Mouse (Mus musculus) heart, embryonic 10.5 days (tissue): ENCODE data around the gene Cacnb1. TPM values are rescaled to one million over a fixed set of nuclear protein-coding genes. Genes with fewer than 3 reads are reported as not detected.
A peak's percentile ranks its signal among the peaks of the same experiment; 100 is the strongest.

Experiments used
- DNase-seq: peaks from one replicate; pipeline ENCODE4 v3.0.0-alpha.2; 2017; ENCODE audit warnings: low spot score
- H3K27ac ChIP-seq: fragments of 300-500 bp; sonication (generic); 2 replicates; pipeline ENCODE4 v1.5.1; 2016; ENCODE audit warnings: mild to moderate bottlenecking
- H3K27me3 ChIP-seq: fragments of 300-500 bp; sonication (generic); 2 replicates; pipeline ENCODE4 v1.6.1; 2016; ENCODE audit warnings: mild to moderate bottlenecking; ENCODE audit not compliant: poor library complexity, insufficient read depth, severe bottlenecking
- H3K36me3 ChIP-seq: fragments of 300-500 bp; sonication (generic); 2 replicates; pipeline ENCODE4 v1.6.1; 2016; ENCODE audit warnings: mild to moderate bottlenecking, moderate library complexity
- H3K4me1 ChIP-seq: fragments of 300-500 bp; sonication (generic); 2 replicates; pipeline ENCODE4 v1.6.1; 2016; ENCODE audit warnings: mild to moderate bottlenecking
- H3K4me3 ChIP-seq: fragments of 300-500 bp; sonication (generic); 2 replicates; pipeline ENCODE4 v1.5.1; 2016; ENCODE audit warnings: mild to moderate bottlenecking, moderate library complexity
- H3K9me3 ChIP-seq: fragments of 300-500 bp; sonication (generic); 2 replicates; pipeline ENCODE4 v1.6.1; 2016; ENCODE audit warnings: mild to moderate bottlenecking, moderate library complexity
- WGBS: fragments of 180-500 bp; shearing (Covaris S2); methylation state at CpG from one replicate; pipeline ENCODE4 v1.1.7; 2016; 5-methylcytosine and 5-hydroxymethylcytosine counted together
- polyA plus RNA-seq: library from polyadenylated mRNA; unstranded; fragments of >200 nt; fragmentation: Nextera tagmentation; extraction: Ambion mirVana; gene quantifications from 2 replicates; pipeline ENCODE4 v1.2.1, GENCODE M21; 2016

Cacnb1 gene
- polyA plus RNA-seq, 1 experiment from 2014 or later, result 5.3 TPM

DNA sequence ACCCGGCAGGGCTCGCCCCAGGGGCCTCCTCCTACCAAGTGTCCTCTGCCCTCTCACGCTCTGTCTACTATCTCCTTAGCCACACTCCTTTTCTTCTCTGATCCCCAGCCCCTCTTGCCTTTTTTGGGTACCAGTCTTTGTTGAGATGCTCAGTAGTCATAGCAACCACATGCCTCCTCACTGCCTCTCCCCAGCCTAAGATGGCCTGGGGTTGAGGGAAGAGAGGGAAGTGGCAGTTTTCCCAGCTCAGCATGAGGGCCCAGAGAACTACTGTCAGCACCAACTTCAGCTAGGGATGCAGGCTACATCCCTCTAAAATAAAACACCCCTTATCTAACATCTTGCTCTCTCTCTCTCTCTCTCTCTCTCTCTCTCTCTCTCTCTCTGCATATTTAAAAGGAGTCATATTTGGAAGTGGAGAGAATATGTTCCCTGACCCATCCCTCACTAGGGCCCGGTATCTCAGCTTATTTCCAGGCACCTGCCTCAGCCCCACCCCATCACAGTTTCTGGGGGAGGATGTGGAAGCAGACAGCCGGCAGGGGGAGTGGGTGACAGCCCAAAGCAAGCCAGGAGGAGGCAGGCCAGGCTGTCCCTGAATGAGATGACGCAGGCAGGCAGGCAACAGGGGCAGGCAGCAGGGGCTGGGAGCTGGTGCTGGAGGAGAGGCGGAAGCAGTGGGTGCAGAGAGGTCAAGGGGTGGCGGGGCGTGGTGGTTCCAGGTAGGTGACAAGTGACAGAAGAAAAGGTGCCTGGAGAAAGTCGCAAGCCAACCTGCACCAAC, 3.8 kb downstream of the Cacnb1 start:
- Histone ChIP-seq H3K4me3 (no peak overlapping the region), H3K27me3 (peaks cover 33% of the 10 kb centered on the region), H3K36me3 (peaks cover 12% of the 10 kb centered on the region), H3K27ac (no peak overlapping the region), H3K9me3 (no peaks in the 10 kb centered on the region), H3K4me1 (peaks cover 48% of the 10 kb centered on the region)
- WGBS, result 29% methylated on average over 10 of the region's 10 CpGs
- DNase-seq, result no peak

DNA sequence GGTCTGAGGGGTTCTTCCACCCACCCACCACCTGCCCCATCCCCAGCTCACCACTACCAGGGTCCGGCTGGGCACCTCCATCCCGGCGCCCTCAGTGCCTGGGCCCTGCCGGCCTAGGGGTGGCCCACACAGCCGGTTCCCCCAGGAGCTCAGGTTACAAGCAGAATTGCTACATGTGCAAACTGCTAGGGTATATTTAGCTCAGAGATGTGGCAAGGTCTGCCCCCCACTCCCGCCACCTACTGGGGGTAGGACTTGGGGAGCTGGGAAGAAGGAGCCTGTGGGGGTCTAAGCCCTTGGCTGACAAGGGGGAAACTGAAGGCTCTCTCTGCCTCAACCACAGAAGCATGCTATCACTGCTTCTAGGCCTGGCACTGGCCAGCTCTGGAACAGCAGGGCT, 4.6 kb downstream of the Cacnb1 start:
- 63% methylated on average over 6 of the region's 6 CpGs for WGBS
- Histone ChIP-seq H3K4me1 (peaks cover 45% of the 10 kb centered on the region), H3K9me3 (no peaks in the 10 kb centered on the region), H3K27me3 (peaks cover 33% of the 10 kb centered on the region), H3K4me3 (no peak overlapping the region), H3K27ac (no peak overlapping the region), H3K36me3 (peaks cover 12% of the 10 kb centered on the region)
- DNase-seq, result no peak

DNA sequence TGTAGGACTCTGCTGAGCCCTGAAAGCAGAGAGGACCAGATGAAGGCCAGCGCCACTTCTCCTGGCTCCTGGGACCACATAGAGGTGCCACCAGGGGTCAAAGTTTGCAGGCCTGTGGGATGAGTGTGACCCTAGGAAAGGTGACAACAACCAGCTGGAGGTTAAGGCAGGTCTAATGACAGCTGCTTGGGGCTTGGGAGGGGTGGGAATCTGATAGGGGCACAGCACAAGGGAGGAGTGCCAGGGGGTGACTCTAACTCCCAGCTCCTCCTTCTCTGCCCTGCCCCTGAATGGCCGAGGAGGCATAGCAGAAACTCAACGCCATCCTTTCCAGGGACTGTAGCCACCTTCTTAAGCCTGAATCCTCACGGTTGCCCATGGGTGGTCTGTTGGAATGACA, 6.0 kb downstream of the Cacnb1 start:
- 57% methylated on average over 4 of the region's 4 CpGs for WGBS

DNA sequence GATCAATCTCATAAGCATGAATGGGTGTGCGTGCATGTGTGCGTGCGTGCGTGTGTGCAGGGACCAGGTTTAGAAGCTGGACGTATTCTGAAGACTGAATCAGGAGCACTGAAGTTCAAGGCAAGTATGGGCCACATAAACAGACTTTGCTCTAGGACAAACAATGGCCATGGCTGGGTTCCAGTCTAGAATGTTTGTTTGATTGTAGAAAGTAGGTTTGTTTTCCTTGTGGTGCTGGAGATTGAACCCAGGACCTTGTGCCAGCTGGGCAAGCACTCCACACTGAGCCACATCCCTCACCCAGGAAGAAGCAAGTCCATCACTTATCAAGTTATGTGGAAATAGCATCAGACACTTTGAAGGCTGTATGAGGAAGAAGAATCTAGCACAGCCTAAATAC, 6.7 kb downstream of the Cacnb1 start:
- H3K27ac ChIP-seq, result no peak overlapping the region
- WGBS, result 94% methylated on average over 5 of the region's 5 CpGs
- H3K4me3 ChIP-seq, result no peak overlapping the region
- DNase-seq, result no peak
- peaks cover 48% of the 10 kb centered on the region for H3K27me3 ChIP-seq
- peaks cover 36% of the 10 kb centered on the region for H3K4me1 ChIP-seq
- no peaks in the 10 kb centered on the region for H3K9me3 ChIP-seq
- H3K36me3 ChIP-seq, result peaks cover 12% of the 10 kb centered on the region

More for the DNA sequence above, 6.0 kb downstream of the Cacnb1 start:
- Histone ChIP-seq H3K9me3 (no peaks in the 10 kb centered on the region), H3K4me1 (peaks cover 39% of the 10 kb centered on the region), H3K27me3 (peaks cover 46% of the 10 kb centered on the region), H3K36me3 (peaks cover 12% of the 10 kb centered on the region), H3K4me3 (no peak overlapping the region), H3K27ac (no peak overlapping the region; the same call in 1 of the 2 replicates)
- no peak for DNase-seq

DNA sequence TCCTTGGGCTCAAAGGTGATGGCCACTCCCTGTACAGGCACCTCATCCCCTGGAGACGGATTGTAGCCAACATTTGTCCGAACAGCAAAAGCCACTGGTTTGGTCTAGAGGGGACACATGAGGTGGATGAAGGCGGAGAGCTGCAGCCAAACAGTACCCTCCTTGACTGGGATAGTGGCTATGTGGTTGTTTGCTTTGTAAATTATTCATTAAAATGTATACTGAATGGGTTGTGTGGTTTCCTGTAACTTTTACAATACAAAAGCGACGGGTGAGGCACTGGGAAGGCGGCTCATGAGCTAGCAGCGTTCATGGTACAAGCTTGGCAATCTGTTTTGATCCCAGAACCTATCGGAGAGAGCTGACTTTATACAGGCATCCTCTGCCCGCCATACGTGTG, 10.0 kb downstream of the Cacnb1 start:
- H3K36me3 ChIP-seq, result peaks cover 17% of the 10 kb centered on the region
- no peak overlapping the region for H3K4me3 ChIP-seq

DNA sequence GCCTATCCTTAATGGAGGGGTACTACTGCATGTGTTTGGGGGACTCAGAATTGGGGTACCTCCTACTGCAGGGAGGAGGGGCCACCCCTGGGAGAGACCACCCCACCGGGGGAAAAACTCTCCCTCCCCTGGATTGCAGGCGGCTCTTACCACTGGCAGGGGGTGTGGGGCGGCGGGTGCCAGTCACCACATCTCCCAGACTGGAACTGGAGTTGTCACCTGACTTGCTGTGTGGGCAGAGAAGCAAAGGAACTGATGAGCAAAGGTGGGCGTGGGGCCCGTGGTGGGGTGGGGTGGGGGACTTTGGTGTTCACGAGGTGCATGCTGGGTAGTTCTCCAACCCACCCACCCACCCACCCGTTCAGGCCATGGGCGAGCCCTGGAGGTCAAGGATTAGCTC, 11.1 kb downstream of the Cacnb1 start:
- Histone ChIP-seq H3K9me3 (no peaks in the 10 kb centered on the region), H3K27me3 (peaks cover 42% of the 10 kb centered on the region), H3K36me3 (peaks cover 10% of the 10 kb centered on the region), H3K4me1 (peaks cover 12% of the 10 kb centered on the region), H3K4me3 (peak overlapping the region; percentile 13), H3K27ac (no peak overlapping the region)
- DNase-seq, result no peak
- WGBS, result 53% methylated on average over 9 of the region's 9 CpGs

More for the DNA sequence above, 10.0 kb downstream of the Cacnb1 start:
- Histone ChIP-seq H3K27ac (no peak overlapping the region), H3K27me3 (peaks cover 51% of the 10 kb centered on the region), H3K9me3 (no peaks in the 10 kb centered on the region), H3K4me1 (peaks cover 14% of the 10 kb centered on the region)
- WGBS, result 82% methylated on average over 10 of the region's 10 CpGs
- no peak for DNase-seq

DNA sequence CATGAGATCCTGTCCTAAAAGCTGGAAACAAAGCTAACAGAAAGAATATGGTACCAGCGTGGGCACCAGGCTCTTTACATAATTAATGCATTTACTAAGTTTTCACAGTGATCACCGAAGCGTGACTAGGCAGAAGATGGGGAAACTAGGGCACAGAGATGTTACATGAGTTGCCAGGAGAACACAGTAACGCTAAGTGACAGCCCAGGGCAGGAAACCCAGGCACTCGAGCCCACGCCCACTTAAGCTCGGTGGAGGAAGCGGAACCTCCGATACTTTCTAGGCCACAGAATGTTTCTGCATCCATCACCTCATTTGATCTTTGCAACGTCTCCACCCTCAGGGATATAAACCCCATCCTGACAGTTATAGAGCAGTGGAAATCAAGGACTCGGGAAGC, 14.7 kb downstream of the Cacnb1 start:
- DNase-seq, result no peak
- Histone ChIP-seq H3K9me3 (no peaks in the 10 kb centered on the region), H3K36me3 (peaks cover 10% of the 10 kb centered on the region; the same call in 1 of the 2 replicates), H3K4me3 (no peak overlapping the region), H3K27ac (no peak overlapping the region), H3K27me3 (peaks cover 68% of the 10 kb centered on the region), H3K4me1 (peaks cover 28% of the 10 kb centered on the region)
- WGBS, result 80% methylated on average over 11 of the region's 11 CpGs

DNA sequence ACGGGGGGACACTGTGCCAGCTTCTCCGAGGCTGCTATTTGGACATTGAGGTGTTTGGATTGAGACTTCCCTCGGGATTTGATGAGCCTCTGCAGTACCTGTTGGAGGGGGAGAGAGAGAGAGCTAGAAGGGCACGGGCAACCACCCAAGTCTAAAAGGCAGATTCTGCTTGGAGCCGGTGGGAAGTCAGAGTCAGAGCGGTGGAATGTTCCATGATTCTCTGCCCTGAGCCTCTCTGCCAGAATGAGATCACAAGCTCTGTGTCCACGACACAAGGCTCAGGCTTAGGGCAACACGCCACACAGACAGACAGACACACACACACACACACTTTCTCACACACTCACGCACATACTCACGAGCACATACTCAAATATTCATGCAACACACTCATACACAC, 17.1 kb downstream of the Cacnb1 start:
- Histone ChIP-seq H3K27ac (no peak overlapping the region), H3K4me3 (no peak overlapping the region), H3K9me3 (no peaks in the 10 kb centered on the region), H3K36me3 (peaks cover 10% of the 10 kb centered on the region; the same call in 1 of the 2 replicates), H3K4me1 (peaks cover 35% of the 10 kb centered on the region), H3K27me3 (peaks cover 68% of the 10 kb centered on the region)
- 80% methylated on average over 10 of the region's 10 CpGs for WGBS
- no peak for DNase-seq

DNA sequence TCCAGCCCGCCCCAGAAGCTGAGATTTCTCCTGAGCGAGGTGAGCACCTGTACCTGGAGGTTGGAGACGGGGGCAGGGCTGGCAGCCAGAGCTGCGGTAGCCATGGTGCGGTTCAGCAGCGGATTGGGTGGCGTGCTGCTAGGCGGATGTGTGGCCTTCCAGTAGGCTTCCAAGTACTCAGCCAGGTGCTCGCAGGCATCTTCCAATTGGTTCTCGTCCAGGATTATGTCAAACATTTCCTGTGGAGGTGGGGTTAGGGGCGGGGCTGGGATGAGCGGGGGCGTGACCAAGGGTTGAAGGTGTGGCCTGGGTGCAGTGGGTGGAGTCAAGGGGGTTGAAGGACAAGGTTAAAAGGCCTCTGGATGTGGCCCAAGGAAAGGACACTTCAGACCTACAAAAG, 17.8 kb downstream of the Cacnb1 start:
- Histone ChIP-seq H3K27me3 (peaks cover 68% of the 10 kb centered on the region), H3K27ac (no peak overlapping the region), H3K4me1 (peaks cover 40% of the 10 kb centered on the region), H3K9me3 (no peaks in the 10 kb centered on the region), H3K4me3 (no peak overlapping the region), H3K36me3 (peaks cover 10% of the 10 kb centered on the region; the same call in 1 of the 2 replicates)
- DNase-seq, result no peak
- WGBS, result 32% methylated on average over 13 of the region's 13 CpGs

DNA sequence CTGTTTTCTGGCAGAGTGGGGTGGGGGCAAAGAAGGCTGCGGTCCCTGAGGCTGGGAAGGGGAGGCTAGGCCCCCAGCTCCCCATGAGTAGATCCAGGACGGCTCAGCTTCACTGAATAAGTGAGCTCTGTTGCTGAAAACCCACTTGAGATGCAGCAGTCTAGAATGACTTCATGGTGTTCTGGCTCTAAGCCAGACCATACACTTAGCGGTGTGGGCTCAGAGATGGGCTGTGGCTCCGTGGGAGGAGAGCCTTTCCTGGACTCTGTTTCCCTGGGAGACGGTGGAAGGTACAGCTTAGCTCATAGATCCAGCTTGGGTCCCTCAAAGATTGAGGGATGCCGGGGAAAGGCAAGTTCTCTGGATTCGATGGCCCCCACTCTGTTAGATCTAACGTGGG, 18.7 kb downstream of the Cacnb1 start:
- Histone ChIP-seq H3K4me3 (no peak overlapping the region), H3K4me1 (peaks cover 42% of the 10 kb centered on the region), H3K9me3 (no peaks in the 10 kb centered on the region), H3K27ac (no peak overlapping the region), H3K36me3 (peaks cover 6% of the 10 kb centered on the region; the same call in 1 of the 2 replicates), H3K27me3 (peaks cover 69% of the 10 kb centered on the region)
- WGBS, result 72% methylated on average over 8 of the region's 8 CpGs
- DNase-seq, result no peak

DNA sequence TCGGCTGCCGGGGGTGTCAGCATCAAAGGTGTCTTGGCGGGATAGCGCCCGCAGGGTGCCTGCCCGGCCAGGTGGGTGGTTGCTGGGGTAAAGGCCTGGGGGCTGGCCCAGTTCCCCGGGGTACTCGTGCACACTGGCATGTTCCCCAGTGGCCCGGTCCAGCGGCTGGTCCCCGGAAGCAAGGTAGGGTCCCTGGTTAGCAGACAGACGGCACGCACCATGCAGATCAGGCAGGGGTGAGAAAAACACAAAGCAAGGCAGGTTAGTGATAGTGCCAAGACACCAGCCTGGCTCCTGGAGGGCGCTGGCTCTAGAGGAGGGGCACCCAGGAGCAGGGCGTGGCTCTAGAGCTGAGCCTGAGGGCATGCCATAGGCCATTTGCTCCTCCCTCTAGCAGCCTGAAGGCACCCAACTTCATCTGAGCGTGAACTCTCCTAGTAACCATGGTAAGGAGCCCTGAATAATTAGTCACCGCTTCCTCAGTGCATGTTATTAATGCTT, 19.6 kb downstream of the Cacnb1 start:
- Histone ChIP-seq H3K27ac (0 out of 2 replicates have a peak overlapping the region, but pooled peaks have one; percentile 43), H3K27me3 (peaks cover 77% of the 10 kb centered on the region)
- WGBS, result 32% methylated on average over 17 of the region's 17 CpGs

DNA sequence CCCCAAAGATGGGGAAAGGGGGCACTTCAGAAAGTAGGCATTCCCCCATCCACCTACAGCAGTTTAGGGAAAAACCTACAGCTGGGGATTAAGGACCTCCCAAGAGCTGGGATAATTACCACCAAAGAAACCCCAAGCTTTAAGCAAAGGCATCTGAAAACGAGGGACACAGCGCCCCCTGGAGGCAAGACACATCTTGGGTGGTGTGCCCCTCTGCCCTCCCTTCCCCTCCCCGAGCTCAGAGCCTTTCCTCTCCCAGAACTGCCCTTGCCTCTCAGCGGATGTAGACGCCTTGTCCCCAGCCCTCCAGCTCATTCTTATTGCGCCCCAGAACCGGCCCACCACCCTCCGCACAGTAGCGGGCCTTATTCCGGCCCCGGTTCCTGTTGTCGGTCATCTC, 20.2 kb downstream of the Cacnb1 start:
- H3K27ac ChIP-seq, result 0 out of 2 replicates have a peak overlapping the region, but pooled peaks have one; percentile 43

More for the DNA sequence above, 19.6 kb downstream of the Cacnb1 start:
- Histone ChIP-seq H3K4me1 (peaks cover 42% of the 10 kb centered on the region), H3K9me3 (no peaks in the 10 kb centered on the region), H3K4me3 (peak overlapping the region; percentile 52), H3K36me3 (peaks cover 5% of the 10 kb centered on the region; the same call in 1 of the 2 replicates)
- DNase-seq, result no peak

DNA sequence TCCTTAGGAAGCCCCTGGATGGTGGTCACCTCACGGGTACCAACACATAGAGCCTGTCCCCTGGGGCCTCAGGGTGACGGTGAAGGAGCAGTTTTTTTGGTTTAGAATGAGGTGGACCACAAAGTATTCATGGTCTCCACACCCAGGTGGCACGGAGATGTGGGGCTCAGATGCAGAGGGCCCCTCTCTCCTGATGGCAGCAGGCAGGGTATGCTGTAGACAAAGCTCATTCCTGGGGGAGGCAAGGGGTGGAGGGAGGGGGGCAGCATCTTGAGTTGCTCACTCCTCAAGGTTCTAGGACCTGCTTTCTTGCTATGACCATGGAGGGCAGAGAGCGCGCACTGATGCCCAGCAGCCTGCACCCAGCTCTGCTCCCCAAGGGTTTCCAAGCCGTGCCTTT, 20.8 kb downstream of the Cacnb1 start:
- Histone ChIP-seq H3K27ac (no peak overlapping the region), H3K4me1 (peaks cover 42% of the 10 kb centered on the region), H3K9me3 (no peaks in the 10 kb centered on the region), H3K27me3 (peaks cover 90% of the 10 kb centered on the region), H3K4me3 (no peak overlapping the region; the same call in 1 of the 2 replicates), H3K36me3 (peaks cover 5% of the 10 kb centered on the region; the same call in 1 of the 2 replicates)
- 51% methylated on average over 6 of the region's 6 CpGs for WGBS
- DNase-seq, result no peak

More for the DNA sequence above, 20.2 kb downstream of the Cacnb1 start:
- peak overlapping the region; percentile 52 for H3K4me3 ChIP-seq
- DNase-seq, result no peak
- peaks cover 5% of the 10 kb centered on the region; the same call in 1 of the 2 replicates for H3K36me3 ChIP-seq
- no peaks in the 10 kb centered on the region for H3K9me3 ChIP-seq
- 7% methylated on average over 12 of the region's 12 CpGs for WGBS
- H3K4me1 ChIP-seq, result peaks cover 42% of the 10 kb centered on the region
- peaks cover 83% of the 10 kb centered on the region for H3K27me3 ChIP-seq
